Mouse (Mus musculus) heart, embryonic 11.5 days (tissue): ENCODE data around the gene Gclm. TPM values are rescaled to one million over a fixed set of nuclear protein-coding genes. Genes with fewer than 3 reads are reported as not detected.
"Not testable (repeated sequence)": the region's sequence is repeated elsewhere in the genome, so short reads cannot be mapped to it uniquely, and the experiment has no call there.

ENCODE experiments used
- ATAC-seq: fragments of 200-750 bp; cut with Nextera tagmentation; replicated peaks from 2 replicates; pipeline ENCODE4 v1.8.0; 2017; ENCODE audit warnings: moderate library complexity; ENCODE audit not compliant: insufficient number of reproducible peaks, low FRiP score, low TSS enrichment
- H3K27ac ChIP-seq: fragments of 300-500 bp; sonication (generic); 2 replicates; pipeline ENCODE4 v1.5.1; 2014; ENCODE audit warnings: mild to moderate bottlenecking, low read depth, low read length
- H3K27me3 ChIP-seq: fragments of 300-500 bp; sonication (generic); 2 replicates; pipeline ENCODE4 v1.6.1; 2014; ENCODE audit warnings: mild to moderate bottlenecking, low read length, mixed read lengths; ENCODE audit not compliant: control insufficient read depth, insufficient read depth
- H3K36me3 ChIP-seq: fragments of 300-500 bp; sonication (generic); 2 replicates; pipeline ENCODE4 v1.6.1; 2014; ENCODE audit warnings: mild to moderate bottlenecking, low read length, moderate library complexity, mixed read lengths; ENCODE audit not compliant: control insufficient read depth, insufficient read depth
- H3K4me1 ChIP-seq: fragments of 300-500 bp; sonication (generic); 2 replicates; pipeline ENCODE4 v1.6.1; 2014; ENCODE audit warnings: low read length; ENCODE audit not compliant: control insufficient read depth, insufficient read depth
- H3K4me2 ChIP-seq: fragments of 300-500 bp; sonication (generic); 2 replicates; pipeline ENCODE4 v1.6.1; 2014; ENCODE audit warnings: mild to moderate bottlenecking, moderate library complexity
- H3K4me3 ChIP-seq: fragments of 300-500 bp; sonication (generic); 2 replicates; pipeline ENCODE4 v1.5.1; 2014; ENCODE audit warnings: low read depth, low read length
- H3K9ac ChIP-seq: fragments of 300-500 bp; sonication (generic); 2 replicates; pipeline ENCODE4 v1.6.1; 2014; ENCODE audit warnings: mild to moderate bottlenecking, low read depth, low read length, moderate library complexity
- H3K9me3 ChIP-seq: fragments of 300-500 bp; sonication (generic); replicated peaks from 2 replicates; pipeline ENCODE4 v1.6.1; 2016; ENCODE audit warnings: low read length; ENCODE audit not compliant: control insufficient read depth
- WGBS: fragments of 180-500 bp; shearing (Covaris S2); extraction: QIAGEN DNeasy Blood & Tissue Kit; methylation state at CpG from one replicate; pipeline ENCODE4 v1.1.7; 2014; ENCODE audit not compliant: insufficient replicate concordance; 5-methylcytosine and 5-hydroxymethylcytosine counted together
- polyA plus RNA-seq: library from polyadenylated mRNA; unstranded; fragments of >200 nt; fragmentation: Nextera tagmentation; extraction: Ambion mirVana; gene quantifications from 2 replicates; pipeline ENCODE4 v1.2.1, GENCODE M21; 2014

The Gclm gene
- polyA plus RNA-seq, 1 experiment from 2014 or later, result 112 TPM

- Histone ChIP-seq H3K4me1 (peaks cover 27% of the 10 kb centered on the region), H3K9ac (peak within 1 kb of the TSS; percentile 93), H3K4me2 (peak within 1 kb of the TSS; percentile 79), H3K9me3 (no peaks in the 10 kb centered on the region), H3K27ac (peak within 1 kb of the TSS; percentile 68), H3K36me3 (peaks cover 19% of the 10 kb centered on the region), H3K4me3 (peak within 1 kb of the TSS; percentile 96), H3K27me3 (no peaks in the 10 kb centered on the region)
- ATAC-seq, result peak; percentile 92
- WGBS, result under 1% methylated on average over 57 of the region's 57 CpGs
These were observed 29.1 kb downstream of the Gclm start, which contains the start of gene Dnttip2 for GRCm38 (mm10) chr3:122274241-122275024. Gene Dnttip2 (plus strand): TSS chr3:122274388.

GRCm38 (mm10) chr3:122275111-122275510 is 29.8 kb downstream of the Gclm start:
- peak overlapping the region; percentile 93 for H3K9ac ChIP-seq
- no peak for ATAC-seq
- H3K36me3 ChIP-seq, result peaks cover 19% of the 10 kb centered on the region

GRCm38 (mm10) chr3:122287195-122287594 is 41.8 kb downstream of the Gclm start:
- Histone ChIP-seq H3K4me3 (no peak overlapping the region), H3K27ac (no peak overlapping the region), H3K4me2 (no peak overlapping the region), H3K36me3 (peaks cover 10% of the 10 kb centered on the region; the same call in 1 of the 2 replicates), H3K4me1 (peaks cover 6% of the 10 kb centered on the region; the same call in 1 of the 2 replicates), H3K9ac (no peak overlapping the region), H3K27me3 (no peaks in the 10 kb centered on the region), H3K9me3 (no peaks in the 10 kb centered on the region)
- WGBS, result 68% methylated on average over 5 of the region's 5 CpGs
- no peak for ATAC-seq

More at GRCm38 (mm10) chr3:122275111-122275510, 29.8 kb downstream of the Gclm start:
- 79% methylated on average over 10 of the region's 10 CpGs for WGBS
- no peaks in the 10 kb centered on the region for H3K9me3 ChIP-seq
- peaks cover 27% of the 10 kb centered on the region for H3K4me1 ChIP-seq
- H3K27me3 ChIP-seq, result no peaks in the 10 kb centered on the region
- H3K27ac ChIP-seq, result no peak overlapping the region
- peak overlapping the region; percentile 79 for H3K4me2 ChIP-seq
- peak overlapping the region; percentile 96 for H3K4me3 ChIP-seq

GRCm38 (mm10) chr3:122288613-122289195 is 43.3 kb downstream of the Gclm start:
- ATAC-seq, result no peak
- H3K36me3 ChIP-seq, result no peaks in the 10 kb centered on the region
- whole genome bisulfite sequencing, result 80% methylated on average over 5 of the region's 5 CpGs
- no peak overlapping the region for H3K4me3 ChIP-seq
- no peak overlapping the region for H3K9ac ChIP-seq
- H3K27me3 ChIP-seq, result no peaks in the 10 kb centered on the region
- H3K27ac ChIP-seq, result no peak overlapping the region
- H3K4me1 ChIP-seq, result peaks cover 11% of the 10 kb centered on the region; the same call in 1 of the 2 replicates
- no peak overlapping the region for H3K4me2 ChIP-seq
- no peaks in the 10 kb centered on the region for H3K9me3 ChIP-seq

DNA sequence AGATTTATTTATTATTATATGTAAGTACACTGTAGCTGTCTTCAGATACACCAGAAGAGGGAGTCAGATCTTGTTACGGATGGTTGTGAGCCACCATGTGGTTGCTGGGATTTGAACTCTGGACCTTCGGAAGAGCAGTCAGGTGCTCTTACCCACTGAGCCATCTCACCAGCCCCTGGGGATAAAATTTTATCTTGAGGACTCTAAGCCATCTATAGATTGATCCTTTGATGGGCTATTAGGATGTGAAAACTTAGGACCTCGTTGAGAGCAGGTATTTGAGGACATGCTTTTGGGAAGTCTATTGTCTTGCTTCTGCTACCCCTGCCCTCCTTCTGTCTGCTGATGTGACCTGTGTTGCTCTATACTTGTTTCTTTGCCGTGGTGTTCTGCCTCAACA is 44.0 kb downstream of the Gclm start:
- not testable (repeated sequence) for ATAC-seq, H3K27ac ChIP-seq, H3K4me3 ChIP-seq, H3K9ac ChIP-seq, H3K9me3 ChIP-seq, H3K36me3 ChIP-seq, H3K4me2 ChIP-seq, H3K27me3 ChIP-seq
- WGBS, result 66% methylated on average over 4 of the region's 4 CpGs
- H3K4me1 ChIP-seq, result peaks cover 11% of the 10 kb centered on the region; the same call in 1 of the 2 replicates

- Histone ChIP-seq H3K4me3 (no peak overlapping the region), H3K27ac (peak overlapping the region; percentile 83), H3K4me1 (peaks cover 11% of the 10 kb centered on the region; the same call in 1 of the 2 replicates), H3K9me3 (no peaks in the 10 kb centered on the region), H3K9ac (no peak overlapping the region), H3K4me2 (no peak overlapping the region), H3K36me3 (no peaks in the 10 kb centered on the region), H3K27me3 (no peaks in the 10 kb centered on the region)
- 67% methylated on average over 7 of the region's 7 CpGs for WGBS
- ATAC-seq, result no peak
These were observed 45.3 kb downstream of the Gclm start for GRCm38 (mm10) chr3:122290696-122291095.

DNA sequence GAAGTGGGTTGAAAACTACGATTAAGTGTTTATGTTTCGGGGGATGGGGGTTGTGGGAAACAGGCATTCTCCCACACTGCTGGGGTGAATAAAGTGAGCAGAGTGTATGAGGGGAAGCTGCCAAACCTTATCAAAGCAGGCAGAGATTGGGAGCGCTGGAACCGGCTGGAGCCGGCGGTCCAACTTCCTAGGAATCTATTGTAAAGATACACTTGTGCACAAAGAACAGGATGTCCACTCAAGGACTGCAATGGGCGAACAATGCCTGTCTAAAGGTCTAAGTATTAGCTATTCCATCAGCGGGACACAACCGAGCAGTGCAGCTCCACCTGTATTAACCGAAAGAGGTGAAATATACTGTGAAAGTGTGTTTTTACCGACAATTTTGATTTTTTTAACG is 46.5 kb downstream of the Gclm start:
- H3K4me3 ChIP-seq, result peak overlapping the region; percentile 93
- peak overlapping the region; percentile 84 for H3K4me2 ChIP-seq
- no peaks in the 10 kb centered on the region for H3K27me3 ChIP-seq
- ATAC-seq, result no peak
- peak overlapping the region; percentile 92; the same call in 1 of the 2 replicates for H3K9ac ChIP-seq
- 32% methylated on average over 12 of the region's 12 CpGs for WGBS
- no peaks in the 10 kb centered on the region for H3K9me3 ChIP-seq
- no peaks in the 10 kb centered on the region for H3K36me3 ChIP-seq
- H3K4me1 ChIP-seq, result peaks cover 11% of the 10 kb centered on the region; the same call in 1 of the 2 replicates
- H3K27ac ChIP-seq, result peak overlapping the region; percentile 83

GRCm38 (mm10) chr3:122292300-122293222 is 47.2 kb downstream of the Gclm start:
- Histone ChIP-seq H3K4me2 (peak overlapping the region; percentile 84), H3K27ac (peak overlapping the region; percentile 93), H3K4me1 (peaks cover 11% of the 10 kb centered on the region; the same call in 1 of the 2 replicates), H3K9ac (peak overlapping the region; percentile 92), H3K9me3 (no peaks in the 10 kb centered on the region), H3K27me3 (peaks cover 1% of the 10 kb centered on the region; the same call in 1 of the 2 replicates), H3K36me3 (no peaks in the 10 kb centered on the region), H3K4me3 (peak overlapping the region; percentile 93)
- ATAC-seq, result peak; percentile 83
- WGBS, result 6% methylated on average over 54 of the region's 54 CpGs
